Mouse (Mus musculus): Measurements from ENCODE around the gene Ube2q1. TPM values are rescaled to one million over a fixed set of nuclear protein-coding genes. Genes with fewer than 3 reads are reported as not detected.

The Ube2q1 gene
- polyA plus RNA-seq, 2 experiments, result 24.0 to 47.0 TPM

- no peak for TF ChIP-seq POLR2A (IDR thresholded peaks at IDR 0.05; ENCODE audit: borderline replicate concordance, extremely low read depth, insufficient read depth, insufficient read length)
These were observed 982 bp downstream of the Ube2q1 start for GRCm38 (mm10) chr3:89774236-89774960.

GRCm38 (mm10) chr3:89776001-89776400, 2.6 kb downstream of the Ube2q1 start:
- Histone ChIP-seq H3K4me3 (replicated peaks; ENCODE audit: low read length) (no peak overlapping the region), H3K36me3 (ENCODE audit: control insufficient read depth, insufficient read depth, low read length) (peaks cover 52% of the 10 kb centered on the region), H3K4me2 (replicated peaks; ENCODE audit: low read depth, low read length, severe bottlenecking) (no peak overlapping the region; the same call in 1 of the 2 replicates), H3K27ac (replicated peaks; ENCODE audit: low read depth, low read length) (no peak overlapping the region), H3K9me3 (ENCODE audit: control insufficient read depth, low read length) (no peaks in the 10 kb centered on the region), H3K27me3 (ENCODE audit: control insufficient read depth, insufficient read depth, low read length) (no peaks in the 10 kb centered on the region), H3K9ac (ENCODE audit: low read depth, low read length, severe bottlenecking) (no peak overlapping the region), H3K4me1 (ENCODE audit: control insufficient read depth, insufficient read depth, low read length) (peaks cover 19% of the 10 kb centered on the region)
- no peak for ATAC-seq (ENCODE audit: low FRiP score, low read depth)
- TF ChIP-seq POLR2A (IDR thresholded peaks at IDR 0.05; ENCODE audit: borderline replicate concordance, extremely low read depth, insufficient read depth, insufficient read length), result no peak
- DNase-seq (ENCODE audit: low spot score), result no peak
- WGBS, result 67% methylated on average over 4 of the region's 4 CpGs

More at GRCm38 (mm10) chr3:89774236-89774960, 982 bp downstream of the Ube2q1 start:
- WGBS, result 41% methylated on average over 15 of the region's 15 CpGs
- Histone ChIP-seq H3K4me2 (replicated peaks; ENCODE audit: low read depth, low read length, severe bottlenecking) (peak overlapping the region; percentile 90), H3K4me3 (replicated peaks; ENCODE audit: low read length) (peak overlapping the region; percentile 98), H3K27ac (replicated peaks; ENCODE audit: low read depth, low read length) (peak overlapping the region; percentile 97; the same call in 1 of the 2 replicates), H3K27me3 (ENCODE audit: control insufficient read depth, insufficient read depth, low read length) (no peaks in the 10 kb centered on the region), H3K36me3 (ENCODE audit: control insufficient read depth, insufficient read depth, low read length) (peaks cover 36% of the 10 kb centered on the region), H3K9ac (ENCODE audit: low read depth, low read length, severe bottlenecking) (peak overlapping the region; percentile 98), H3K9me3 (ENCODE audit: control insufficient read depth, low read length) (no peaks in the 10 kb centered on the region), H3K4me1 (ENCODE audit: control insufficient read depth, insufficient read depth, low read length) (peaks cover 19% of the 10 kb centered on the region)
- ATAC-seq (ENCODE audit: low FRiP score, low read depth), result no peak
- DNase-seq (ENCODE audit: low spot score), result no peak

GRCm38 (mm10) chr3:89780102-89780501, 6.7 kb downstream of the Ube2q1 start:
- ATAC-seq (ENCODE audit: low FRiP score, low read depth) (no peak), DNase-seq (ENCODE audit: low spot score) (no peak)
- no peak for TF ChIP-seq POLR2A (IDR thresholded peaks at IDR 0.05; ENCODE audit: borderline replicate concordance, extremely low read depth, insufficient read depth, insufficient read length)
- Histone ChIP-seq H3K4me2 (replicated peaks; ENCODE audit: low read depth, low read length, severe bottlenecking) (no peak overlapping the region), H3K27ac (replicated peaks; ENCODE audit: low read depth, low read length) (no peak overlapping the region), H3K9me3 (ENCODE audit: control insufficient read depth, low read length) (no peaks in the 10 kb centered on the region), H3K27me3 (ENCODE audit: control insufficient read depth, insufficient read depth, low read length) (no peaks in the 10 kb centered on the region), H3K4me3 (replicated peaks; ENCODE audit: low read length) (no peak overlapping the region), H3K4me1 (ENCODE audit: control insufficient read depth, insufficient read depth, low read length) (peaks cover 7% of the 10 kb centered on the region), H3K9ac (ENCODE audit: low read depth, low read length, severe bottlenecking) (no peak overlapping the region), H3K36me3 (ENCODE audit: control insufficient read depth, insufficient read depth, low read length) (peaks cover 78% of the 10 kb centered on the region)
- 92% methylated on average over 4 of the region's 4 CpGs for WGBS

GRCm38 (mm10) chr3:89781640-89782039, 8.2 kb downstream of the Ube2q1 start:
- Histone ChIP-seq H3K4me2 (replicated peaks; ENCODE audit: low read depth, low read length, severe bottlenecking) (no peak overlapping the region), H3K27ac (replicated peaks; ENCODE audit: low read depth, low read length) (no peak overlapping the region), H3K9me3 (ENCODE audit: control insufficient read depth, low read length) (no peaks in the 10 kb centered on the region), H3K4me3 (replicated peaks; ENCODE audit: low read length) (no peak overlapping the region), H3K9ac (ENCODE audit: low read depth, low read length, severe bottlenecking) (no peak overlapping the region), H3K27me3 (ENCODE audit: control insufficient read depth, insufficient read depth, low read length) (no peaks in the 10 kb centered on the region), H3K36me3 (ENCODE audit: control insufficient read depth, insufficient read depth, low read length) (peaks cover 69% of the 10 kb centered on the region), H3K4me1 (ENCODE audit: control insufficient read depth, insufficient read depth, low read length) (no peaks in the 10 kb centered on the region)
- WGBS, result 78% methylated on average over 5 of the region's 5 CpGs
- no peak for ATAC-seq (ENCODE audit: low FRiP score, low read depth)
- DNase-seq (ENCODE audit: low spot score), result no peak
- TF ChIP-seq POLR2A (IDR thresholded peaks at IDR 0.05; ENCODE audit: borderline replicate concordance, extremely low read depth, insufficient read depth, insufficient read length), result no peak

- H3K4me2 ChIP-seq (replicated peaks; ENCODE audit: low read depth, low read length, severe bottlenecking), result no peak overlapping the region
- DNase-seq (ENCODE audit: low spot score) (peak; percentile 56), ATAC-seq (ENCODE audit: low FRiP score, low read depth) (peak; percentile 51; the same call in 1 of the 2 replicates)
- WGBS, result 18% methylated on average over 11 of the region's 11 CpGs
- peak overlapping the region; percentile 38; the same call in 1 of the 2 replicates for H3K9ac ChIP-seq (ENCODE audit: low read depth, low read length, severe bottlenecking)
- H3K9me3 ChIP-seq (ENCODE audit: control insufficient read depth, low read length), result no peaks in the 10 kb centered on the region
- no peak for TF ChIP-seq POLR2A (IDR thresholded peaks at IDR 0.05; ENCODE audit: borderline replicate concordance, extremely low read depth, insufficient read depth, insufficient read length)
- 0 out of 2 replicates have a peak overlapping the region, but pooled peaks have one; percentile 33 for H3K27ac ChIP-seq (replicated peaks; ENCODE audit: low read depth, low read length)
- no peaks in the 10 kb centered on the region for H3K27me3 ChIP-seq (ENCODE audit: control insufficient read depth, insufficient read depth, low read length)
- no peaks in the 10 kb centered on the region for H3K4me1 ChIP-seq (ENCODE audit: control insufficient read depth, insufficient read depth, low read length)
- no peak overlapping the region for H3K4me3 ChIP-seq (replicated peaks; ENCODE audit: low read length)
- peaks cover 35% of the 10 kb centered on the region for H3K36me3 ChIP-seq (ENCODE audit: control insufficient read depth, insufficient read depth, low read length)
These were observed 11.8 kb downstream of the Ube2q1 start for GRCm38 (mm10) chr3:89784991-89785753.

All from limb, embryonic 14.5 days (tissue).